Mouse (Mus musculus) liver, embryonic 11.5 days (tissue): ENCODE measurements around the gene Syt10. TPM values are rescaled to one million over a fixed set of nuclear protein-coding genes. Genes with fewer than 3 reads are reported as not detected.
"Not testable (repeated sequence)": the region's sequence is repeated elsewhere in the genome, so short reads cannot be mapped to it uniquely, and the experiment has no call there.

Source experiments
- ATAC-seq: fragments of 200-750 bp; cut with Nextera tagmentation; replicated peaks from 2 replicates; pipeline ENCODE4 v1.8.0; 2017; ENCODE audit warnings: moderate number of reproducible peaks, mild to moderate bottlenecking, moderate TSS enrichment, moderate library complexity; ENCODE audit not compliant: low FRiP score
- DNase-seq: peaks from one replicate; pipeline ENCODE4 v3.0.0-alpha.2; 2017; ENCODE audit warnings: low spot score
- H3K27ac ChIP-seq: fragments of 300-500 bp; sonication (generic); 2 replicates; pipeline ENCODE4 v1.5.1; 2014; ENCODE audit warnings: mild to moderate bottlenecking, low read depth, low read length, control low read depth
- H3K27me3 ChIP-seq: fragments of 300-500 bp; sonication (generic); replicated peaks from 2 replicates; pipeline ENCODE4 v1.6.1; 2014; ENCODE audit warnings: low read length, mixed read lengths; ENCODE audit not compliant: control insufficient read depth, insufficient read depth
- H3K36me3 ChIP-seq: fragments of 300-500 bp; sonication (generic); 2 replicates; pipeline ENCODE4 v1.6.1; 2014; ENCODE audit warnings: mild to moderate bottlenecking, low read length, moderate library complexity, mixed read lengths; ENCODE audit not compliant: control insufficient read depth, insufficient read depth
- H3K4me1 ChIP-seq: fragments of 300-500 bp; sonication (generic); replicated peaks from 2 replicates; pipeline ENCODE4 v1.6.1; 2014; ENCODE audit warnings: low read length, mixed read lengths; ENCODE audit not compliant: control insufficient read depth, insufficient read depth
- H3K4me2 ChIP-seq: fragments of 300-500 bp; sonication (generic); 2 replicates; pipeline ENCODE4 v1.6.1; 2014; ENCODE audit warnings: mild to moderate bottlenecking, control low read depth, moderate library complexity
- H3K4me3 ChIP-seq: fragments of 300-500 bp; sonication (generic); 2 replicates; pipeline ENCODE4 v1.5.1; 2014; ENCODE audit warnings: low read depth, low read length, control low read depth
- H3K9ac ChIP-seq: fragments of 300-500 bp; sonication (generic); 2 replicates; pipeline ENCODE4 v1.6.1; 2014; ENCODE audit warnings: low read depth, low read length, control low read depth
- H3K9me3 ChIP-seq: fragments of 300-500 bp; sonication (generic); 2 replicates; pipeline ENCODE4 v1.6.1; 2016; ENCODE audit warnings: low read length, inconsistent platforms, mixed read lengths; ENCODE audit not compliant: control insufficient read depth
- WGBS: fragments of 180-500 bp; shearing (Covaris S2); extraction: QIAGEN DNeasy Blood & Tissue Kit; methylation state at CpG from one replicate; pipeline ENCODE4 v1.1.7; 2014; 5-methylcytosine and 5-hydroxymethylcytosine counted together
- polyA plus RNA-seq: library from polyadenylated mRNA; unstranded; fragments of >200 nt; fragmentation: Nextera tagmentation; extraction: Ambion mirVana; gene quantifications from 2 replicates; pipeline ENCODE4 v1.2.1, GENCODE M21; 2014

The Syt10 gene
- not detected in 2 replicates for polyA plus RNA-seq

GRCm38 (mm10) chr15:89841364-89842017 lies at the start of gene Syt10:
TSS of gene Syt10 (minus strand) at chr15:89841860.
- no peaks in the 10 kb centered on the region for H3K4me1 ChIP-seq
- WGBS = 2% methylated on average over 53 of the region's 53 CpGs
- H3K4me2 ChIP-seq = peak within 1 kb of the TSS; percentile 61
- H3K9me3 ChIP-seq = no peaks in the 10 kb centered on the region
- peak; percentile 44 for DNase-seq
- no peaks in the 10 kb centered on the region for H3K36me3 ChIP-seq
- no peak within 1 kb of the TSS for H3K27ac ChIP-seq
- H3K27me3 ChIP-seq = peaks cover 24% of the 10 kb centered on the region
- H3K4me3 ChIP-seq = peak within 1 kb of the TSS; percentile 35
- ATAC-seq = no peak
- H3K9ac ChIP-seq = no peak within 1 kb of the TSS

- Histone ChIP-seq H3K4me1 (no peaks in the 10 kb centered on the region), H3K9me3 (no peaks in the 10 kb centered on the region), H3K27me3 (no peaks in the 10 kb centered on the region), H3K9ac (no peak overlapping the region), H3K4me2 (no peak overlapping the region), H3K27ac (no peak overlapping the region), H3K4me3 (no peak overlapping the region), H3K36me3 (no peaks in the 10 kb centered on the region)
- DNase-seq (no peak), ATAC-seq (no peak)
- WGBS = 82% methylated on average over 2 of the region's 2 CpGs
These were observed 42.1 kb upstream of the Syt10 start for GRCm38 (mm10) chr15:89883799-89884198.

DNA sequence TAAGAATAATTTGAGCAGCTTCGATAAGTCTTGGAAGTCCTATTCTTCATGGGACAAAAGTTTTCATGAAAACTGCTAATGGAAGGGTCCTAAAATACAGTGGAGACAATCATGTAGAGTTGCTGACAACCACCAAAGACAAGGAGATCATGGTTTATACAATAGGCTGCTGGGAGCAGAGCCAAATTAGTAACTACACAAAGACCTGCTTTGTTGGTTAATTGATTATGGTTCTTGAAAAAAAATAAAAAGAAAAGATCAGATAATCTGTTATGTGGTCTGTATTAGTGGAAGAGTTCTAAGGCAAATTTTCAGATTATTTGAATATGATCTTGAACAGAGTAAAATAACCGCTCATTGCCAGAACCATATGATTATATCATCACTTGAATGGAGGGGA lies 37.3 kb upstream of the Syt10 start:
- H3K4me2 ChIP-seq = no peak overlapping the region
- no peak for DNase-seq
- no peak overlapping the region for H3K27ac ChIP-seq
- H3K9me3 ChIP-seq = no peaks in the 10 kb centered on the region
- no peaks in the 10 kb centered on the region for H3K27me3 ChIP-seq
- no peak overlapping the region for H3K9ac ChIP-seq
- H3K4me1 ChIP-seq = no peaks in the 10 kb centered on the region
- no peak overlapping the region for H3K4me3 ChIP-seq
- no peak for ATAC-seq
- H3K36me3 ChIP-seq = no peaks in the 10 kb centered on the region
- WGBS = 89% methylated on average over 2 of the region's 2 CpGs

GRCm38 (mm10) chr15:89816098-89816497 lies 25.6 kb downstream of the Syt10 start:
- DNase-seq = no peak
- WGBS = 69% methylated on average over 10 of the region's 10 CpGs

GRCm38 (mm10) chr15:89804478-89804877 lies 37.2 kb downstream of the Syt10 start:
- no peaks in the 10 kb centered on the region for H3K4me1 ChIP-seq
- H3K27me3 ChIP-seq = no peaks in the 10 kb centered on the region
- WGBS = 87% methylated on average over 3 of the region's 3 CpGs
- no peak overlapping the region for H3K27ac ChIP-seq
- H3K4me3 ChIP-seq = no peak overlapping the region
- ATAC-seq (no peak), DNase-seq (no peak)
- no peak overlapping the region for H3K4me2 ChIP-seq
- H3K9ac ChIP-seq = no peak overlapping the region
- no peaks in the 10 kb centered on the region for H3K36me3 ChIP-seq
- H3K9me3 ChIP-seq = no peaks in the 10 kb centered on the region

More at GRCm38 (mm10) chr15:89816098-89816497, 25.6 kb downstream of the Syt10 start:
- no peak overlapping the region for H3K27ac ChIP-seq
- ATAC-seq = no peak
- no peaks in the 10 kb centered on the region for H3K27me3 ChIP-seq
- no peak overlapping the region for H3K9ac ChIP-seq
- no peak overlapping the region for H3K4me3 ChIP-seq
- H3K4me2 ChIP-seq = no peak overlapping the region
- no peaks in the 10 kb centered on the region for H3K36me3 ChIP-seq
- H3K9me3 ChIP-seq = no peaks in the 10 kb centered on the region
- H3K4me1 ChIP-seq = no peaks in the 10 kb centered on the region

GRCm38 (mm10) chr15:89779928-89780327 lies 61.7 kb downstream of the Syt10 start:
- ATAC-seq (no peak), DNase-seq (no peak)
- no peaks in the 10 kb centered on the region for H3K27me3 ChIP-seq
- H3K4me3 ChIP-seq = no peak overlapping the region
- H3K36me3 ChIP-seq = no peaks in the 10 kb centered on the region
- no peak overlapping the region for H3K27ac ChIP-seq
- WGBS = 77% methylated on average over 9 of the region's 9 CpGs
- no peak overlapping the region for H3K4me2 ChIP-seq
- H3K4me1 ChIP-seq = no peaks in the 10 kb centered on the region
- no peaks in the 10 kb centered on the region for H3K9me3 ChIP-seq
- no peak overlapping the region for H3K9ac ChIP-seq

DNA sequence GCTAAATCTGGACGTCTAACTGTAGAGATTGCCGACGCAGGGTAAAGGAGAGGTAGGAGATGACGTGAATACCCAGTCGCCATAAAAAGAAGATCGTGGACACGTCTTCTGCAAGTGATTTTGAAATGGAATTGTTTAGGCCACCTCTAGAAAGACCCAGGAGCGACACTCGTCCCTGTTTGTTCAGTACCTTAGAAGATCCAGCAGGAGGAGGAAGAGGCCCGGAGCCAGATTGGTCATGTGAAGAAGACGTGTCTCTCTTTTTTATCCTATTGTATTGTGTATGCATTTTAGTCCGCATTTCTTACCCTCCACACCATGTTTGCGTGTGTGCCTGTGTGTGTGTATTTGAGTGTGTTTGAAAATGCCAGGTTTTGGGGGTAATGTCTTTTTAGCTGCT lies 75.6 kb downstream of the Syt10 start:
- not testable (repeated sequence) for DNase-seq, H3K9me3 ChIP-seq, ATAC-seq, H3K27me3 ChIP-seq, H3K36me3 ChIP-seq, H3K4me1 ChIP-seq, H3K27ac ChIP-seq, H3K9ac ChIP-seq, H3K4me3 ChIP-seq, H3K4me2 ChIP-seq
- WGBS = 87% methylated on average over 9 of the region's 13 CpGs

GRCm38 (mm10) chr15:89733611-89734010 lies 108.0 kb downstream of the Syt10 start:
- Histone ChIP-seq H3K4me2 (no peak overlapping the region), H3K27me3 (no peaks in the 10 kb centered on the region), H3K27ac (no peak overlapping the region), H3K4me3 (no peak overlapping the region), H3K9me3 (no peaks in the 10 kb centered on the region; the same call in 1 of the 2 replicates), H3K4me1 (no peaks in the 10 kb centered on the region), H3K36me3 (no peaks in the 10 kb centered on the region), H3K9ac (no peak overlapping the region)
- no peak for DNase-seq
- ATAC-seq = no peak
- 75% methylated on average over 3 of the region's 3 CpGs for WGBS
